Mouse (Mus musculus): ENCODE results near the gene Med13.

Med13 gene

GRCm38 (mm10) chr11:86356854-86357788, at the start of gene Med13:
Gene Med13 (minus strand): TSS chr11:86357602.
- DNase-seq (ENCODE audit: low read depth) = peak; percentile 76

- DNase-seq (ENCODE audit: low read depth) = no peak
Measured at GRCm38 (mm10) chr11:86404590-86404989, 47.2 kb upstream of the Med13 start.

- no peak for DNase-seq (ENCODE audit: low read depth)
Measured at GRCm38 (mm10) chr11:86403845-86404244, 46.4 kb upstream of the Med13 start.

GRCm38 (mm10) chr11:86399241-86400107, 42.1 kb upstream of the Med13 start:
- no peak for DNase-seq (ENCODE audit: low read depth)

GRCm38 (mm10) chr11:86396950-86397594, 39.7 kb upstream of the Med13 start:
- no peak for DNase-seq (ENCODE audit: low read depth)

- peak; percentile 26 for DNase-seq (ENCODE audit: low read depth)
Measured at GRCm38 (mm10) chr11:86396518-86396917, 39.1 kb upstream of the Med13 start.

GRCm38 (mm10) chr11:86395513-86396125, 38.2 kb upstream of the Med13 start:
- peak; percentile 37 for DNase-seq (ENCODE audit: low read depth)

- no peak for DNase-seq (ENCODE audit: low read depth)
Measured at GRCm38 (mm10) chr11:86395100-86395499, 37.7 kb upstream of the Med13 start.

GRCm38 (mm10) chr11:86391687-86392086, 34.3 kb upstream of the Med13 start:
- DNase-seq (ENCODE audit: low read depth) = no peak

GRCm38 (mm10) chr11:86390308-86390707, 32.9 kb upstream of the Med13 start:
- no peak for DNase-seq (ENCODE audit: low read depth)

- no peak for DNase-seq (ENCODE audit: low read depth)
Measured at GRCm38 (mm10) chr11:86389506-86389905, 32.1 kb upstream of the Med13 start.

- DNase-seq (ENCODE audit: low read depth) = no peak
Measured at GRCm38 (mm10) chr11:86388821-86389480, 31.5 kb upstream of the Med13 start.

GRCm38 (mm10) chr11:86387121-86387893, 29.9 kb upstream of the Med13 start:
- DNase-seq (ENCODE audit: low read depth) = no peak

- no peak for DNase-seq (ENCODE audit: low read depth)
Measured at GRCm38 (mm10) chr11:86386576-86386975, 29.2 kb upstream of the Med13 start.

- peak; percentile 52 for DNase-seq (ENCODE audit: low read depth)
Measured at GRCm38 (mm10) chr11:86385710-86386282, 28.4 kb upstream of the Med13 start.

GRCm38 (mm10) chr11:86384141-86384540, 26.7 kb upstream of the Med13 start:
- no peak for DNase-seq (ENCODE audit: low read depth)

- no peak for DNase-seq (ENCODE audit: low read depth)
Measured at GRCm38 (mm10) chr11:86382520-86383157, 25.2 kb upstream of the Med13 start.

- DNase-seq (ENCODE audit: low read depth) = no peak
Measured at GRCm38 (mm10) chr11:86381478-86382091, 24.2 kb upstream of the Med13 start.
